Mouse (Mus musculus): ENCODE results near the gene Ndufa6.

DNA sequence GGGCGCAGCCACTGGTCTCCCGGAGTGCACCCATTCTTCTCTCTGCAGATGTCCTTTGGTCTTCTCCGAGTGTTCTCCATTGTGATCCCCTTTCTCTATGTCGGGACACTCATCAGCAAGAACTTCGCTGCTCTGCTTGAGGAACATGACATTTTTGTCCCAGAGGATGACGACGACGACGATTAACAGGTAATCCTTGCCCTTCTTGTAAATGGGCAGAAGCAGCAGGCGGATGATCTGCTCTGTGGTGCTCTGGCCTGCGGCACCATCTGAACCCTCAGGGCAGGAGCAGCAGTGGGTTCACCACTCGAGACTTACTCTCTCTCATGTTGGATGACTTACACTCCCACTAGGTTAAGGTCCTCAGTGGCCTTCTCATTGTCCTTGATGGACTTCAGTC lies 6.3 kb downstream of the Ndufa6 start:
- no peak for TF ChIP-seq CTCF (conservative IDR thresholded peaks at IDR 0.05; ENCODE audit: insufficient read depth, insufficient read length, low read depth, low read length)
- TF ChIP-seq POLR2A (IDR thresholded peaks at IDR 0.05; ENCODE audit: low read depth, low read length): no peak

Measured in kidney, adult 2 months (tissue).